ENCODE assay signal across 8 mouse cellular contexts in genomic region chr5:33542000-33542554, GRCm38 (mm10).
DNase-seq lines count a peak whose midpoint lies in the region; ATAC-seq and TF ChIP-seq lines count a peak whose summit lies in the region.

No protein-coding gene starts in this region.

- DNase-seq in layer of hippocampus, adult 2 months (ENCODE audit: low spot score in 2 of 2), result peak in 1 of 2 experiments; percentile 13
- DNase-seq in layer of hippocampus, adult 9-10 months (ENCODE audit: low spot score), result no peak
- peak; percentile 55 for DNase-seq in embryonic facial prominence, embryonic 11.5 days (ENCODE audit: low spot score)
- DNase-seq in kidney, postnatal 4 days, result peak; percentile 48 to 57
- no peak for DNase-seq in B cell, adult 2 months
- DNase-seq in thymus, postnatal 25 days, result no peak
- DNase-seq in spleen, postnatal 14 days (ENCODE audit: low spot score in 2 of 2), result no peak

- 89% methylated on average over 11 of the region's 11 CpGs for WGBS in bone marrow, adult 2 months
- 54% methylated on average over 11 of the region's 11 CpGs for WGBS in embryonic facial prominence, embryonic 11.5 days

- H3K9ac ChIP-seq in embryonic facial prominence, embryonic 11.5 days (replicated peaks; ENCODE audit: low read length), result no peak overlapping the region

- no peaks in the 10 kb centered on the region for H3K4me1 ChIP-seq in bone marrow, adult 2 months (ENCODE audit: control insufficient read depth, insufficient read depth, low read length)
- no peaks in the 10 kb centered on the region for H3K4me1 ChIP-seq in embryonic facial prominence, embryonic 11.5 days (ENCODE audit: control insufficient read depth, insufficient read depth, low read length)

- peak; percentile 73 for TF ChIP-seq CTCF in layer of hippocampus, adult 2 months (conservative IDR thresholded peaks at IDR 0.05)
- peak; percentile 23; the same call in 1 of the 2 replicates for TF ChIP-seq CTCF in bone marrow, adult 2 months (IDR thresholded peaks at IDR 0.05; ENCODE audit: control insufficient read depth, insufficient read depth, low read length)

- H3K36me3 ChIP-seq in embryonic facial prominence, embryonic 11.5 days (replicated peaks; ENCODE audit: control insufficient read depth, insufficient read depth, low read depth, low read length), result no peaks in the 10 kb centered on the region

- TF ChIP-seq POLR2A in bone marrow, adult 2 months (IDR thresholded peaks at IDR 0.05; ENCODE audit: borderline replicate concordance, control insufficient read depth, low read depth, low read length), result no peak

- no peaks in the 10 kb centered on the region for H3K9me3 ChIP-seq in embryonic facial prominence, embryonic 11.5 days (replicated peaks; ENCODE audit: control insufficient read depth, low read length)

- H3K27me3 ChIP-seq in embryonic facial prominence, embryonic 11.5 days (ENCODE audit: control insufficient read depth, insufficient read depth, low read length), result peaks cover 18% of the 10 kb centered on the region

- H3K4me2 ChIP-seq in embryonic facial prominence, embryonic 11.5 days (ENCODE audit: low read depth, low read length), result no peak overlapping the region

- H3K4me3 ChIP-seq in layer of hippocampus, adult 2 months, result no peak overlapping the region
- no peak overlapping the region for H3K4me3 ChIP-seq in bone marrow, adult 2 months (replicated peaks; ENCODE audit: control insufficient read depth, low read depth, low read length)
- no peak overlapping the region for H3K4me3 ChIP-seq in embryonic facial prominence, embryonic 11.5 days (ENCODE audit: low read depth, low read length)

- ATAC-seq in embryonic facial prominence, embryonic 11.5 days (replicated peaks; ENCODE audit: insufficient number of reproducible peaks, low FRiP score, low TSS enrichment, low read depth), result no peak

- H3K27ac ChIP-seq in layer of hippocampus, adult 2 months, result no peak overlapping the region
- H3K27ac ChIP-seq in bone marrow, adult 2 months (ENCODE audit: control insufficient read depth, insufficient read depth, low read depth, low read length, poor library complexity), result no peak overlapping the region
- no peak overlapping the region for H3K27ac ChIP-seq in embryonic facial prominence, embryonic 11.5 days (replicated peaks; ENCODE audit: low read depth, low read length)

Comparison
In these comparisons a context has a peak if more than half of its experiments do, and no peak if none do; other contexts are left out.
1. DNase-seq: peak in embryonic facial prominence, embryonic 11.5 days (single experiment) and kidney, postnatal 4 days (2 of 2); none in layer of hippocampus, adult 9-10 months (single experiment), B cell, adult 2 months (0 of 2), thymus, postnatal 25 days (single experiment) and spleen, postnatal 14 days (0 of 2).